Mouse (Mus musculus) limb, embryonic 11.5 days (tissue): Measurements from ENCODE around the gene Tectb. TPM values are rescaled to one million over a fixed set of nuclear protein-coding genes. Genes with fewer than 3 reads are reported as not detected.

ENCODE experiments used
- ATAC-seq: fragments of 200-750 bp; cut with Nextera tagmentation; 2 replicates; pipeline ENCODE4 v1.8.0; 2017; ENCODE audit warnings: low read depth; ENCODE audit not compliant: insufficient number of reproducible peaks, low FRiP score, low TSS enrichment
- DNase-seq: peaks from one replicate; pipeline ENCODE4 v3.0.0-alpha.2; 2015; ENCODE audit warnings: low spot score
- H3K27ac ChIP-seq: fragments of 300-500 bp; sonication (generic); replicated peaks from 2 replicates; pipeline ENCODE4 v1.5.1; 2014; ENCODE audit warnings: low read depth, mild to moderate bottlenecking, low read length
- H3K27me3 ChIP-seq: fragments of 300-500 bp; sonication (generic); 2 replicates; pipeline ENCODE4 v1.6.1; 2014; ENCODE audit warnings: mild to moderate bottlenecking, low read length, mixed read lengths; ENCODE audit not compliant: control insufficient read depth, insufficient read depth
- H3K36me3 ChIP-seq: fragments of 300-500 bp; sonication (generic); 2 replicates; pipeline ENCODE4 v1.6.1; 2014; ENCODE audit warnings: mild to moderate bottlenecking, low read length, moderate library complexity, mixed read lengths; ENCODE audit not compliant: control insufficient read depth, insufficient read depth
- H3K4me1 ChIP-seq: fragments of 300-500 bp; sonication (generic); 2 replicates; pipeline ENCODE4 v1.6.1; 2014; ENCODE audit warnings: low read length, mixed read lengths; ENCODE audit not compliant: control insufficient read depth, insufficient read depth
- H3K4me2 ChIP-seq: fragments of 300-500 bp; sonication (generic); 2 replicates; pipeline ENCODE4 v1.6.1; 2014; ENCODE audit warnings: low read depth, mild to moderate bottlenecking, moderate library complexity; ENCODE audit not compliant: severe bottlenecking
- H3K4me3 ChIP-seq: fragments of 300-500 bp; sonication (generic); 2 replicates; pipeline ENCODE4 v1.5.1; 2014; ENCODE audit warnings: low read depth, low read length
- H3K9ac ChIP-seq: fragments of 300-500 bp; sonication (generic); 2 replicates; pipeline ENCODE4 v1.6.1; 2014; ENCODE audit warnings: mild to moderate bottlenecking, low read length
- H3K9me3 ChIP-seq: fragments of 300-500 bp; sonication (generic); 2 replicates; pipeline ENCODE4 v1.6.1; 2016; ENCODE audit warnings: low read length; ENCODE audit not compliant: control insufficient read depth
- WGBS: fragments of 180-500 bp; shearing (Covaris S2); extraction: QIAGEN DNeasy Blood & Tissue Kit; methylation state at CpG from one replicate; pipeline ENCODE4 v1.1.7; 2014; 5-methylcytosine and 5-hydroxymethylcytosine counted together
- polyA plus RNA-seq: library from polyadenylated mRNA; unstranded; fragments of >200 nt; fragmentation: Nextera tagmentation; extraction: Ambion mirVana; gene quantifications from 2 replicates; pipeline ENCODE4 v1.2.1, GENCODE M21; 2014

Gene Tectb
- polyA plus RNA-seq, 1 experiment from 2014 or later: not detected

- H3K4me2 ChIP-seq: no peak overlapping the region
- 85% methylated on average over 7 of the region's 7 CpGs for WGBS
- no peak overlapping the region for H3K9ac ChIP-seq
- no peaks in the 10 kb centered on the region for H3K36me3 ChIP-seq
- no peaks in the 10 kb centered on the region for H3K9me3 ChIP-seq
- ATAC-seq (no peak), DNase-seq (no peak)
- no peaks in the 10 kb centered on the region for H3K27me3 ChIP-seq
- no peak overlapping the region for H3K4me3 ChIP-seq
- no peaks in the 10 kb centered on the region for H3K4me1 ChIP-seq
- H3K27ac ChIP-seq: no peak overlapping the region
These were observed 23.5 kb upstream of the Tectb start for GRCm38 (mm10) chr19:55157029-55157428.

DNA sequence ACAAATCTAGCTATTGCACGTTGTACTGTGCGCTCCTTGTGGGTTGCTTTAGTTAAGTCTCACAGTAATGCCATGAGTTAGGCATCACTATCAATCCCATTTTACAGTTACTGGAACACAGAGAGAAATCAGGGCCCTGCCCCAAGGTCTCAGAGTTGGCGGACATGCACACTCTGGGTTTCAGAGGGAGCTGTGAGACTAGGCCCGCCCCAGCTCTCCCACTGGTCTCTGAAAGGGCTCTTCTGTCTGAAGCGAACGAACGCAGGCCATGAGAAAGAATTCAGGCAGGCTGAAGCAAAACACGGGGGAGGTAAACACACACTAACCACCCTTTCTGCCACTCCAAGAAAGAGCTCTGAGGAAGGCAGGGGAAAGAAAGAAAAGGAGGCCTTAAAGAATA lies 21.9 kb upstream of the Tectb start:
- no peak overlapping the region for H3K4me2 ChIP-seq
- no peak overlapping the region for H3K27ac ChIP-seq
- ATAC-seq (no peak), DNase-seq (no peak)
- H3K36me3 ChIP-seq: no peaks in the 10 kb centered on the region
- no peaks in the 10 kb centered on the region for H3K27me3 ChIP-seq
- WGBS: 79% methylated on average over 8 of the region's 8 CpGs
- no peak overlapping the region for H3K4me3 ChIP-seq
- H3K4me1 ChIP-seq: no peaks in the 10 kb centered on the region
- H3K9ac ChIP-seq: no peak overlapping the region
- H3K9me3 ChIP-seq: no peaks in the 10 kb centered on the region

GRCm38 (mm10) chr19:55159826-55160225 lies 20.7 kb upstream of the Tectb start:
- DNase-seq: no peak
- Histone ChIP-seq H3K9ac (no peak overlapping the region), H3K4me1 (no peaks in the 10 kb centered on the region), H3K4me3 (no peak overlapping the region), H3K27ac (no peak overlapping the region), H3K9me3 (no peaks in the 10 kb centered on the region), H3K27me3 (no peaks in the 10 kb centered on the region), H3K4me2 (no peak overlapping the region), H3K36me3 (no peaks in the 10 kb centered on the region)
- 76% methylated on average over 6 of the region's 6 CpGs for WGBS
- no peak for ATAC-seq

- no peaks in the 10 kb centered on the region for H3K4me1 ChIP-seq
- no peaks in the 10 kb centered on the region for H3K9me3 ChIP-seq
- no peak overlapping the region for H3K4me3 ChIP-seq
- no peak overlapping the region for H3K9ac ChIP-seq
- H3K36me3 ChIP-seq: no peaks in the 10 kb centered on the region
- no peak for DNase-seq
- H3K27ac ChIP-seq: no peak overlapping the region
- ATAC-seq: no peak
- WGBS: 82% methylated on average over 4 of the region's 4 CpGs
- H3K27me3 ChIP-seq: no peaks in the 10 kb centered on the region
- no peak overlapping the region for H3K4me2 ChIP-seq
These were observed 18.3 kb upstream of the Tectb start for GRCm38 (mm10) chr19:55162271-55162670.

GRCm38 (mm10) chr19:55164162-55164561 lies 16.4 kb upstream of the Tectb start:
- Histone ChIP-seq H3K9ac (no peak overlapping the region), H3K4me3 (no peak overlapping the region), H3K4me1 (no peaks in the 10 kb centered on the region), H3K27me3 (no peaks in the 10 kb centered on the region), H3K4me2 (no peak overlapping the region), H3K9me3 (no peaks in the 10 kb centered on the region), H3K27ac (no peak overlapping the region), H3K36me3 (no peaks in the 10 kb centered on the region)
- ATAC-seq (no peak), DNase-seq (no peak)
- WGBS: 75% methylated on average over 1 of the region's 1 CpGs

GRCm38 (mm10) chr19:55165183-55165865 lies 15.2 kb upstream of the Tectb start:
- Histone ChIP-seq H3K27me3 (no peaks in the 10 kb centered on the region), H3K4me1 (no peaks in the 10 kb centered on the region), H3K36me3 (no peaks in the 10 kb centered on the region), H3K9ac (no peak overlapping the region), H3K4me3 (no peak overlapping the region), H3K4me2 (no peak overlapping the region), H3K27ac (no peak overlapping the region), H3K9me3 (no peaks in the 10 kb centered on the region)
- WGBS: 65% methylated on average over 1 of the region's 1 CpGs
- no peak for ATAC-seq
- DNase-seq: no peak

GRCm38 (mm10) chr19:55165954-55166353 lies 14.6 kb upstream of the Tectb start:
- no peak overlapping the region for H3K4me3 ChIP-seq
- H3K27ac ChIP-seq: no peak overlapping the region

DNA sequence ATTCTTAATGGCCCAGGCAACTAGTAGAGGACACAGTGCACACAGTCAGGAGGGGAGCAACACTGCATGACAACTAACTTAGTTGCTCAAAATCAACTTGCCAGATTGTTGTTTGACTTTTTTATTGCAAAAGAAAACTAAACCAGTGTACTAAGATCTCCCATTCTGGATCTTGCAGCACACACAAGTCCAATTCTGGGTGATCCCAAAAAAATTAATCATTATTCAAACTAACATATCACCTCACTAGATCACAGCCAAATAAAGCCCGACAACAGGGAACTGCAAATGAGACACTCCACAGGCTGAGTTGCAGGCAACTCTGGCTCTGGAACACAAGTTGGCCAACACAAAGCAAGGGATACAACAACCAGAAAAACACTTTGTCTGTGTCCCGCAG lies 13.8 kb upstream of the Tectb start:
- no peaks in the 10 kb centered on the region for H3K4me1 ChIP-seq
- DNase-seq (no peak), ATAC-seq (no peak)
- WGBS: 93% methylated on average over 2 of the region's 2 CpGs
- no peaks in the 10 kb centered on the region for H3K36me3 ChIP-seq
- H3K4me2 ChIP-seq: no peak overlapping the region
- no peak overlapping the region for H3K4me3 ChIP-seq
- H3K9ac ChIP-seq: no peak overlapping the region
- no peak overlapping the region for H3K27ac ChIP-seq
- no peaks in the 10 kb centered on the region for H3K9me3 ChIP-seq
- H3K27me3 ChIP-seq: no peaks in the 10 kb centered on the region

More at GRCm38 (mm10) chr19:55165954-55166353, 14.6 kb upstream of the Tectb start:
- Histone ChIP-seq H3K4me1 (no peaks in the 10 kb centered on the region), H3K27me3 (no peaks in the 10 kb centered on the region), H3K4me2 (no peak overlapping the region), H3K9me3 (no peaks in the 10 kb centered on the region), H3K9ac (no peak overlapping the region), H3K36me3 (no peaks in the 10 kb centered on the region)
- WGBS: 87% methylated on average over 4 of the region's 4 CpGs
- ATAC-seq: no peak
- DNase-seq: no peak

DNA sequence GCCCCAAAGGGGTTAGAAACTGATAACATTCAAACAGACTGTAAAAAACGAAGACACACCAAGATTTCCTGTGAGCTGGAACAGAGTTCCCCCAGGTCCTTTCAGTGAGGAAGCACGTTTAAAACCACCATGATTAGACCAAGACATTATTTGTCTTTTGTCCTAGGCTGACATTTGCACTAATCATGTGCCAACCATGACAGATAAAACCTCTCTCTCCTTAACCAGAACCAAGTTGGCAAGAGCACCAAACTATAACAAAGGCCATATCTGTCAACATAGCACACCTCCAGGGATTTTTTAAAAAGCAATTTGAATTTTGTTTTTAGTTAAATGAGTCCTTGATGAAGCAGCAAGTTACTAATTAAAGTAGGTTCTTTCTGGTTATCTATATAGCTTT lies 12.8 kb upstream of the Tectb start:
- no peaks in the 10 kb centered on the region for H3K36me3 ChIP-seq
- H3K4me1 ChIP-seq: no peaks in the 10 kb centered on the region
- ATAC-seq (no peak), DNase-seq (no peak)
- no peaks in the 10 kb centered on the region for H3K9me3 ChIP-seq
- H3K27ac ChIP-seq: no peak overlapping the region
- H3K4me3 ChIP-seq: no peak overlapping the region
- H3K9ac ChIP-seq: no peak overlapping the region
- H3K4me2 ChIP-seq: no peak overlapping the region
- WGBS: 74% methylated on average over 2 of the region's 2 CpGs
- no peaks in the 10 kb centered on the region for H3K27me3 ChIP-seq
